In genomic region chr10:84577071-84577727, GRCm38 (mm10) we compare ENCODE assay signal across 8 mouse cellular contexts. TPM values are rescaled to one million over a fixed set of nuclear protein-coding genes. Genes with fewer than 3 reads are reported as not detected.
DNase-seq lines count a peak whose midpoint lies in the region; ATAC-seq lines count a peak whose summit lies in the region.

No protein-coding gene starts in this region.

- peak overlapping the region; percentile 58 for H3K4me3 ChIP-seq in hindbrain, embryonic 11.5 days (ENCODE audit: low read depth, low read length)

- peak; percentile 47 for ATAC-seq in hindbrain, embryonic 11.5 days (ENCODE audit: low FRiP score)

- no peak overlapping the region for H3K27ac ChIP-seq in hindbrain, embryonic 11.5 days (ENCODE audit: low read depth, low read length)

- peak overlapping the region; percentile 65 for H3K9ac ChIP-seq in hindbrain, embryonic 11.5 days (ENCODE audit: low read depth, low read length)

- WGBS in hindbrain, embryonic 11.5 days: 6% methylated on average over 38 of the region's 38 CpGs

- DNase-seq in MEL-GATA-1-ER (ENCODE audit: extremely low read depth, low read depth): peak; percentile 24
- peak; percentile 86 for DNase-seq in cerebellum, adult 9-11 months
- DNase-seq in frontal cortex, adult 2 months (ENCODE audit: extremely low spot score in 1 of 2, low spot score in 1 of 2): peak; percentile 41 to 65
- DNase-seq in hindbrain, embryonic 11.5 days (ENCODE audit: low spot score): peak; percentile 65
- DNase-seq in layer of hippocampus, postnatal 10 days (ENCODE audit: low spot score in 2 of 2): peak; percentile 72 to 77
- peak; percentile 95 for DNase-seq in lung, postnatal 10 days
- DNase-seq in ovary, postnatal 14 days (ENCODE audit: low spot score): peak; percentile 58
- DNase-seq in thymus, postnatal 14 days: peak; percentile 81

- no peaks in the 10 kb centered on the region for H3K36me3 ChIP-seq in hindbrain, embryonic 11.5 days (ENCODE audit: control insufficient read depth, insufficient read depth, low read length)

- H3K9me3 ChIP-seq in hindbrain, embryonic 11.5 days (ENCODE audit: control insufficient read depth, low read length): no peaks in the 10 kb centered on the region

- no peaks in the 10 kb centered on the region for H3K4me1 ChIP-seq in hindbrain, embryonic 11.5 days (replicated peaks; ENCODE audit: control insufficient read depth, insufficient read depth, low read length)

- H3K4me2 ChIP-seq in hindbrain, embryonic 11.5 days (replicated peaks; ENCODE audit: low read depth, low read length): peak overlapping the region; percentile 78

- H3K27me3 ChIP-seq in hindbrain, embryonic 11.5 days (ENCODE audit: control insufficient read depth, insufficient read depth, low read length): no peaks in the 10 kb centered on the region; the same call in 1 of the 2 replicates

RNA-seq across cellular contexts. Expression of gene Tcp11l2, which starts 0.8 kb away (rescaled TPM):
- polyA plus RNA-seq in frontal cortex, adult 2 months (2012; rRNA removed): 39.3 and 40.2 TPM in 2 replicates
- polyA plus RNA-seq in hindbrain, embryonic 11.5 days (2014; fragmentation: Nextera tagmentation; extraction: Ambion mirVana): 11.5 and 13.0 TPM in 2 replicates
- total RNA-seq in layer of hippocampus, postnatal 10 days (2021): 10 to 100 TPM; 15.2 to 17.2 TPM

RNA-seq across cellular contexts. Expression of gene Ckap4, which starts 43.3 kb away (rescaled TPM):
- polyA plus RNA-seq in frontal cortex, adult 2 months (2012; rRNA removed): 14.2 and 15.8 TPM in 2 replicates
- 90.8 and 91.1 TPM in 2 replicates for polyA plus RNA-seq in hindbrain, embryonic 11.5 days (2014; fragmentation: Nextera tagmentation; extraction: Ambion mirVana)
- total RNA-seq in layer of hippocampus, postnatal 10 days (2021): 10 to 100 TPM; 34.2 to 36.9 TPM

RNA-seq across cellular contexts. Expression of gene Polr3b, which starts 44.9 kb away (rescaled TPM):
- polyA plus RNA-seq in frontal cortex, adult 2 months (2012; rRNA removed): 8.1 and 8.3 TPM in 2 replicates
- 18.2 and 19.5 TPM in 2 replicates for polyA plus RNA-seq in hindbrain, embryonic 11.5 days (2014; fragmentation: Nextera tagmentation; extraction: Ambion mirVana)
- 10 to 100 TPM; 15.5 to 15.9 TPM for total RNA-seq in layer of hippocampus, postnatal 10 days (2021)

Comparison
In these comparisons a context has a peak if more than half of its experiments do, and no peak if none do; other contexts are left out.
1. DNase-seq: peak in every context shown above with its lines; median percentile 95 in lung, postnatal 10 days; 86 in cerebellum, adult 9-11 months; 81 in thymus, postnatal 14 days; 74 in layer of hippocampus, postnatal 10 days; 65 in hindbrain, embryonic 11.5 days; 58 in ovary, postnatal 14 days; 53 in frontal cortex, adult 2 months; 24 in MEL-GATA-1-ER.